Comparison of ENCODE assay signal across 22 mouse cellular contexts in the genomic region with DNA sequence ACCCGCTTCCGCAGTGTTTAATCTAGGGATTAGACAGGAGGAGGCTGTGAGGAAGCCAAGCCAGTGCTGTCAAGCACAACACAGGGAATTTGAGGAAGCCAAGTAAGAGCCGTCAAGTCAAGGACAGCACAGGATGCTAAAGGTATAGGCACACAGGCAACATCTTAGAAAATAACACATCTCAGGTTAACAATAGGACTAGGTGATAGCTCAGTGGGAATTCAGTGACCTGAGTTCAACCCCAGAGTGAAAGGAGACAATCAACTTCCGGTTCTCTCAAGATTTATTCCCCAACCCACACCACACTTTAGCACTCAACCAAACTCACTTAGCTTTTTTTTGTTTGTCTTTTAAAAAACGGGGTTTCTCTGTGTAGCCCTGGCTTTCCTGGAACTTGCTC.
"Had no signal": no experiment of that assay in that cellular context is flagged by ENCODE, and none has a peak within 500 bp of the region (broad histone marks: within the 10 kb centered on the region; RNA-seq: fewer than 3 reads in every experiment).

No protein-coding gene starts in this region.

- H3K4me2 ChIP-seq: lung, embryonic 15.5 days; midbrain, embryonic 11.5 days; neural tube, embryonic 13.5 days; neural tube, embryonic 15.5 days; stomach, embryonic 15.5 days had no signal

- H3K9ac ChIP-seq: lung, embryonic 15.5 days; neural tube, embryonic 13.5 days; neural tube, embryonic 15.5 days; stomach, embryonic 15.5 days had no signal

- H3K4me1 ChIP-seq: neural tube, embryonic 13.5 days; neural tube, embryonic 15.5 days; stomach, embryonic 15.5 days had no signal

- H3K9me3 ChIP-seq: lung, embryonic 15.5 days; megakaryocyte, embryonic 14.5 days; neural tube, embryonic 13.5 days; neural tube, embryonic 15.5 days; stomach, embryonic 15.5 days had no signal

- H3K4me3 ChIP-seq: lung, embryonic 15.5 days; megakaryocyte, embryonic 14.5 days; myocyte; neural tube, embryonic 13.5 days; neural tube, embryonic 15.5 days; stomach, embryonic 15.5 days had no signal

- H3K27ac ChIP-seq: lung, embryonic 15.5 days; macrophage; neural tube, embryonic 13.5 days; stomach, embryonic 15.5 days; stomach, postnatal 0 days had no signal

- ATAC-seq: lung, postnatal 0 days; midbrain, embryonic 16.5 days had no signal

- DNase-seq: lung, adult 2 months; lung, postnatal 14 days; midbrain, embryonic 14.5 days; retina, postnatal 1 day; right cerebral cortex, adult 18-20 months; right cerebral cortex, postnatal 25 days; right cerebral cortex, postnatal 4 days; spleen, adult 18-20 months; thymus, adult 2 months; thymus, postnatal 25 days; thymus, postnatal 4 days had no signal

- H3K27me3 ChIP-seq: lung, embryonic 15.5 days; megakaryocyte, embryonic 14.5 days; neural tube, embryonic 13.5 days; neural tube, embryonic 15.5 days; stomach, embryonic 15.5 days had no signal
